Mouse (Mus musculus) embryonic facial prominence, embryonic 14.5 days (tissue): ENCODE data around the gene Olfr1497. TPM values are rescaled to one million over a fixed set of nuclear protein-coding genes. Genes with fewer than 3 reads are reported as not detected.
"Not testable (repeated sequence)": the region's sequence is repeated elsewhere in the genome, so short reads cannot be mapped to it uniquely, and the experiment has no call there.

Experiments used
- ATAC-seq: fragments of 200-750 bp; cut with Nextera tagmentation; 2 replicates; pipeline ENCODE4 v1.8.0; 2017; ENCODE audit warnings: low read depth, moderate number of reproducible peaks, moderate TSS enrichment
- DNase-seq: peaks from one replicate; pipeline ENCODE4 v3.0.0-alpha.2; 2015; ENCODE audit warnings: low spot score
- H3K27ac ChIP-seq: fragments of 300-500 bp; sonication (generic); replicated peaks from 2 replicates; pipeline ENCODE4 v1.5.1; 2014; ENCODE audit warnings: low read depth, mild to moderate bottlenecking, low read length, moderate library complexity
- H3K27me3 ChIP-seq: fragments of 300-500 bp; sonication (generic); replicated peaks from 2 replicates; pipeline ENCODE4 v1.6.1; 2014; ENCODE audit warnings: low read length; ENCODE audit not compliant: control insufficient read depth, insufficient read depth
- H3K36me3 ChIP-seq: fragments of 300-500 bp; sonication (generic); 2 replicates; pipeline ENCODE4 v1.6.1; 2014; ENCODE audit warnings: low read length, mixed read lengths; ENCODE audit not compliant: control insufficient read depth, insufficient read depth
- H3K4me1 ChIP-seq: fragments of 300-500 bp; sonication (generic); 2 replicates; pipeline ENCODE4 v1.6.1; 2014; ENCODE audit warnings: antibody characterized with exemption, low read length; ENCODE audit not compliant: control insufficient read depth, insufficient read depth
- H3K4me2 ChIP-seq: fragments of 300-500 bp; sonication (generic); 2 replicates; pipeline ENCODE4 v1.6.1; 2014; ENCODE audit warnings: low read depth, mild to moderate bottlenecking, low read length, moderate library complexity, mixed read lengths
- H3K4me3 ChIP-seq: fragments of 300-500 bp; sonication (generic); 2 replicates; pipeline ENCODE4 v1.5.1; 2014; ENCODE audit warnings: low read depth, mild to moderate bottlenecking, low read length
- H3K9ac ChIP-seq: fragments of 300-500 bp; sonication (generic); 2 replicates; pipeline ENCODE4 v1.6.1; 2014; ENCODE audit warnings: low read depth, mild to moderate bottlenecking, low read length, moderate library complexity, mixed read lengths
- H3K9me3 ChIP-seq: fragments of 300-500 bp; sonication (generic); 2 replicates; pipeline ENCODE4 v1.6.1; 2016; ENCODE audit warnings: low read length; ENCODE audit not compliant: control insufficient read depth
- WGBS: fragments of 180-500 bp; shearing (Covaris S2); extraction: QIAGEN DNeasy Blood & Tissue Kit; methylation state at CpG from one replicate; pipeline ENCODE4 v1.1.7; 2014; 5-methylcytosine and 5-hydroxymethylcytosine counted together
- polyA plus RNA-seq: library from polyadenylated mRNA; unstranded; fragments of >200 nt; fragmentation: Nextera tagmentation; extraction: Ambion mirVana; gene quantifications from 2 replicates; pipeline ENCODE4 v1.2.1, GENCODE M21; 2014

Gene Olfr1497
- 0.13 TPM in 1 of 2 replicates, not detected in the other for polyA plus RNA-seq

DNA sequence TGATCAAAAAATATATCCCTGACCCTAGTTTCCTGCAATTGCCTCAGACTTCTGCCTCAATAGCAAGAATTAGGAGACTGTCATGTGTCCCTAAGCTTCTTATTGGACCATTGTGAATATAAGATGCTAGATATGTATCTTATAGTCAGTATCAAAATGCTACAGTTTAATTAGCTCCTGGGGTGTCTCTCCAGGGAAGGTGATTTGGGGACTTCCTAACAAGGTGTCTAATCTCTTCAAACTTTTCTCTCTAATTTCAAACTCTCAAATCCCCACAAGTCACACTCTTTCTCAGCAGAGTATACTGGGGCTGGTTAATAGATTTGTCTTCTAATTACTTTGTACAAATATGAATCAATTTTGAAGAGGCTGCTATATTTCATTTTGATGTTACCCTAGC, at the start of gene Olfr1497:
Gene Olfr1497, minus strand, starts transcription at position 101 of the 400 bp plus-strand sequence.
- Histone ChIP-seq H3K4me1 (no peaks in the 10 kb centered on the region), H3K9ac (no peak within 1 kb of the TSS), H3K4me3 (no peak within 1 kb of the TSS), H3K9me3 (no peaks in the 10 kb centered on the region), H3K36me3 (no peaks in the 10 kb centered on the region), H3K27ac (no peak within 1 kb of the TSS), H3K4me2 (no peak within 1 kb of the TSS), H3K27me3 (no peaks in the 10 kb centered on the region)
- DNase-seq (no peak), ATAC-seq (no peak)

DNA sequence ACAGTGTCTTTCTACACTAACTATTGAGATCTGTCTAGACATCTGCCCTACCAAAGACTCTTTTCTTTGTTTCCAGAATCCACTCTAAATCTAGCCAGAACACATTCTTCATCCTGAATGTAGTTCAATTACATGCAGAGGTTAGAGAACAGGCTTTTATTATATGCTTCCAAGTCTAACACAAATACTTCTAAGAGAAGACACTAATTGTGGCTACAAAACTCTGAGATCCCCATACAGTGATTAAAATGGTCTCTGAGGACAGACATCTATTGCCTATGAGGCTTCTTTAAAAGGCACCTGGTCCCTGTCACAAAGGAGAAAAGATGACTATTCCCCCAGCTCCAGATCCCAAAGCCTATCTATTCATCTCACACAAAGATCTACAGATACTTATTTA, 32.4 kb upstream of the Olfr1497 start, which contains the start of gene Olfr1500:
Gene Olfr1500, minus strand, starts transcription at position 101 of the 400 bp plus-strand sequence.
- Histone ChIP-seq H3K4me1 (no peaks in the 10 kb centered on the region), H3K4me3 (no peak within 1 kb of the TSS), H3K27ac (no peak within 1 kb of the TSS), H3K4me2 (no peak within 1 kb of the TSS), H3K9ac (no peak within 1 kb of the TSS), H3K9me3 (no peaks in the 10 kb centered on the region), H3K36me3 (no peaks in the 10 kb centered on the region), H3K27me3 (no peaks in the 10 kb centered on the region)
- ATAC-seq (no peak), DNase-seq (no peak)

DNA sequence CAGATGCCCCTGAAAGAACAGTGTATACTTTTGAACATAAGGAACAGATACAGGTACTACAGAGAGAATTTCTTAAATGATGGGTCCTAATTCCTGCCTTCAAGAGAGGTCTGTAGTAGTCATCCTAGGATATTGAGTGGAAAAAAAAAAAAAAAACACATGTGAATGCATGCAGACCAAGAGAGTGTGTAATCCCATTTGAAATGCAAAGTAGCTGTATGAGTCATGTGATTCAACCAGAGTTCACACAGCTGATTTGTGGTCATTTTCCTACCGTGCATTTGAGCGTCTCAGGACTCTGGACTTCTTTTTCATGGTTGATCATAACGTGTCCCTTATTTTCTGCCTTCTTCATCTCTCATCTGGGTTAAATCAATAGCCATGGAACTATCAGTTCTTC, 30.4 kb upstream of the Olfr1497 start:
- Histone ChIP-seq H3K4me2 (no peak overlapping the region), H3K27me3 (no peaks in the 10 kb centered on the region), H3K9ac (no peak overlapping the region), H3K4me3 (no peak overlapping the region), H3K9me3 (no peaks in the 10 kb centered on the region), H3K27ac (no peak overlapping the region), H3K4me1 (no peaks in the 10 kb centered on the region), H3K36me3 (no peaks in the 10 kb centered on the region)
- no peak for DNase-seq
- no peak for ATAC-seq
- 67% methylated on average over 3 of the region's 3 CpGs for WGBS

DNA sequence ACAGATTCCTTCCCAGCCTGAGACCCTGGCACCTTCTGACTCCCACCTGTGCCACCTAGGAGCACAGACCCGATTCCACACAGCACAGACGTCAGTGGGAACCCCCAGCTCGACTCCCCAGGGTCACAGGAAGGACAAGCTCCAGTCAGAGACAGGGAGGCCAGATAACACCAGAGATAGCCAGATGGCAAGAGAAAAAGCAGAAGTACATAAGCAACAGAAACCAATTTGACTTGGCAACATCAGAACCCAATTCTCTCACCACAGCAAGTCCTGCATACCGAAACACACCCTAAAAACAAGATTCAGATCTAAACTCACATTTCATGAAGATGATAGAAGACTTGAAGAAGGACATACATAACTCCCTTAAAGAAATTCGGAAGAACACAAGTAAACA, 22.8 kb upstream of the Olfr1497 start:
- ATAC-seq (no peak), DNase-seq (no peak)
- WGBS, result 57% methylated on average over 5 of the region's 5 CpGs
- H3K4me2 ChIP-seq, result no peak overlapping the region
- H3K9ac ChIP-seq, result no peak overlapping the region
- H3K9me3 ChIP-seq, result no peaks in the 10 kb centered on the region
- no peaks in the 10 kb centered on the region for H3K27me3 ChIP-seq
- no peak overlapping the region for H3K4me3 ChIP-seq
- no peaks in the 10 kb centered on the region for H3K4me1 ChIP-seq
- no peak overlapping the region for H3K27ac ChIP-seq
- no peaks in the 10 kb centered on the region for H3K36me3 ChIP-seq

GRCm38 (mm10) chr19:13819347-13819746, 21.3 kb upstream of the Olfr1497 start, which contains the start of gene Olfr1499:
Gene Olfr1499, minus strand, starts transcription at chr19:13819447.
- no peak for ATAC-seq

GRCm38 (mm10) chr19:13818827-13819226, 20.8 kb upstream of the Olfr1497 start:
- no peaks in the 10 kb centered on the region for H3K36me3 ChIP-seq
- H3K27ac ChIP-seq, result no peak overlapping the region
- no peaks in the 10 kb centered on the region for H3K4me1 ChIP-seq
- H3K4me3 ChIP-seq, result no peak overlapping the region
- H3K9ac ChIP-seq, result no peak overlapping the region
- DNase-seq, result no peak
- H3K9me3 ChIP-seq, result no peaks in the 10 kb centered on the region
- ATAC-seq, result no peak
- no peaks in the 10 kb centered on the region for H3K27me3 ChIP-seq
- WGBS, result 28% methylated on average over 5 of the region's 5 CpGs
- no peak overlapping the region for H3K4me2 ChIP-seq

More at GRCm38 (mm10) chr19:13819347-13819746, 21.3 kb upstream of the Olfr1497 start, which contains the start of gene Olfr1499:
- H3K36me3 ChIP-seq, result no peaks in the 10 kb centered on the region
- no peak within 1 kb of the TSS for H3K4me2 ChIP-seq
- H3K27me3 ChIP-seq, result no peaks in the 10 kb centered on the region
- no peak within 1 kb of the TSS for H3K27ac ChIP-seq
- no peak for DNase-seq
- H3K4me1 ChIP-seq, result no peaks in the 10 kb centered on the region
- no peaks in the 10 kb centered on the region for H3K9me3 ChIP-seq
- H3K9ac ChIP-seq, result no peak within 1 kb of the TSS
- no peak within 1 kb of the TSS for H3K4me3 ChIP-seq

- DNase-seq (no peak), ATAC-seq (no peak)
- H3K4me2 ChIP-seq, result no peak overlapping the region
- H3K9ac ChIP-seq, result no peak overlapping the region
- 64% methylated on average over 2 of the region's 2 CpGs for WGBS
- no peaks in the 10 kb centered on the region for H3K36me3 ChIP-seq
- no peak overlapping the region for H3K4me3 ChIP-seq
- H3K4me1 ChIP-seq, result no peaks in the 10 kb centered on the region
- no peak overlapping the region for H3K27ac ChIP-seq
- no peaks in the 10 kb centered on the region for H3K9me3 ChIP-seq
- no peaks in the 10 kb centered on the region for H3K27me3 ChIP-seq
These were observed 14.8 kb upstream of the Olfr1497 start for GRCm38 (mm10) chr19:13812823-13813222.

DNA sequence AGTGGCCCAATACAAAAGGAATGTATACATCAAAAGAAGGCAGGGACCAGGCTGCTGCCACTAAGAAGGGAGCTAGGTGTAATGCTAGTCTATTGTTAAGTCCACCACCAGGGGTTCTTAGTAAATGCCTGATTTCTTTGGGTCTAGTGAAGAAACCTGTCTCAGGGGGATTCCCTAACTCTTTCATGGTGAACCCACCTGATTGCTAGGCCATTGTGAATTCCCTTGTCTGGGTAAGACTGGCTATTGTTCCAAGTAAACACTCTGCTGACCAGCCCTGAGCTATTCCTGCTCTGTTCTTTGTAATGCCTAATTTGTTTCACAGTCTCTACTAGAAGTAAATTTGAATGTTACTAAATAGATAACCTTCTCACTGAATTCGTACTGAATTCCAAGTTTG, 7.5 kb upstream of the Olfr1497 start:
- ATAC-seq, H3K9me3 ChIP-seq, H3K27me3 ChIP-seq, H3K9ac ChIP-seq, H3K4me2 ChIP-seq, H3K36me3 ChIP-seq, H3K4me1 ChIP-seq, H3K4me3 ChIP-seq, DNase-seq, H3K27ac ChIP-seq: not testable (repeated sequence)
- 58% methylated on average over 1 of the region's 1 CpGs for WGBS

DNA sequence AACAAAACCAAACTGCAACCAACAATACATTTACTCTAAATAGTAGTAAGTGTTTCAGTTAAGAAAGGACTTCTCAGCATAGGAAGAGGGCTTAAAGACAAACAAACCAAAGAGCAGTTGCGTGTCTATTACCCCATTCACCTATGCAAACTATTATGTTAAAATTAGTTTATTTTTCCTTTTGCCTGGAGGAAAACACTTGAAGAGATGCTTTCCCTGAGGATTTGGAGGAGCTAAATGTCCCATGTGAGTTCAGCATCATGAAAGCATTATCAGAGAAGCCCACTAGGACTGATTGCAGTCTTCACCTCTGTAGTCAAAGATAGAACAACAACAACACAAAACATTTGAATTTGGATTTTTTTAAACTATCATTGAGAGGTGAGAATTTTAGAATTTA, 20.4 kb downstream of the Olfr1497 start, which contains the start of gene Olfr1496:
Gene Olfr1496, plus strand, starts transcription at position 301 of the 400 bp plus-strand sequence.
- WGBS, result 85% methylated on average over 1 of the region's 1 CpGs
- Histone ChIP-seq H3K9ac (no peak within 1 kb of the TSS), H3K4me1 (no peaks in the 10 kb centered on the region), H3K4me2 (no peak within 1 kb of the TSS), H3K36me3 (no peaks in the 10 kb centered on the region), H3K27me3 (no peaks in the 10 kb centered on the region), H3K27ac (no peak within 1 kb of the TSS), H3K9me3 (no peaks in the 10 kb centered on the region), H3K4me3 (no peak within 1 kb of the TSS)
- DNase-seq (no peak), ATAC-seq (no peak)
